Mouse (Mus musculus) forebrain, embryonic 15.5 days (tissue): ENCODE results near the gene Nbea. TPM values are rescaled to one million over a fixed set of nuclear protein-coding genes. Genes with fewer than 3 reads are reported as not detected.

Experiments
- ATAC-seq: fragments of 200-750 bp; cut with Nextera tagmentation; replicated peaks from 2 replicates; pipeline ENCODE4 v1.8.0; 2017; ENCODE audit warnings: mild to moderate bottlenecking, moderate TSS enrichment, moderate library complexity
- H3K27ac ChIP-seq: fragments of 300-500 bp; sonication (generic); replicated peaks from 2 replicates; pipeline ENCODE4 v1.5.1; 2015; ENCODE audit warnings: mild to moderate bottlenecking, inconsistent platforms
- H3K27me3 ChIP-seq: fragments of 300-500 bp; sonication (generic); 2 replicates; pipeline ENCODE4 v1.6.1; 2015; ENCODE audit warnings: inconsistent platforms
- H3K36me3 ChIP-seq: fragments of 300-500 bp; sonication (generic); 2 replicates; pipeline ENCODE4 v1.6.1; 2015; ENCODE audit warnings: mild to moderate bottlenecking, inconsistent platforms
- H3K4me1 ChIP-seq: fragments of 300-500 bp; sonication (generic); 2 replicates; pipeline ENCODE4 v1.6.1; 2015; ENCODE audit warnings: inconsistent platforms
- H3K4me2 ChIP-seq: fragments of 300-500 bp; sonication (generic); replicated peaks from 2 replicates; pipeline ENCODE4 v1.6.1; 2015; ENCODE audit warnings: mild to moderate bottlenecking, inconsistent platforms
- H3K4me3 ChIP-seq: fragments of 300-500 bp; sonication (generic); 2 replicates; pipeline ENCODE4 v1.5.1; 2015; ENCODE audit warnings: mild to moderate bottlenecking, inconsistent platforms
- H3K9ac ChIP-seq: fragments of 300-500 bp; sonication (generic); replicated peaks from 2 replicates; pipeline ENCODE4 v1.6.1; 2015; ENCODE audit warnings: mild to moderate bottlenecking, inconsistent platforms
- H3K9me3 ChIP-seq: fragments of 300-500 bp; sonication (generic); 2 replicates; pipeline ENCODE4 v1.6.1; 2016; ENCODE audit warnings: inconsistent platforms
- WGBS: fragments of 180-500 bp; shearing (Covaris S2); methylation state at CpG from one replicate; pipeline ENCODE4 v1.1.7; 2015; ENCODE audit warnings: mixed read lengths; 5-methylcytosine and 5-hydroxymethylcytosine counted together
- polyA plus RNA-seq: library from polyadenylated mRNA; unstranded; fragments of >200 nt; fragmentation: Nextera tagmentation; extraction: Ambion mirVana; gene quantifications from 2 replicates; pipeline ENCODE4 v1.2.1, GENCODE M21; 2015

Gene Nbea
- polyA plus RNA-seq, 1 experiment from 2014 or later = 59.7 TPM

GRCm38 (mm10) chr3:55887193-55887828 lies 296.2 kb downstream of the Nbea start:
- WGBS = 71% methylated on average over 10 of the region's 10 CpGs
- no peaks in the 10 kb centered on the region for H3K27me3 ChIP-seq
- H3K27ac ChIP-seq = no peak overlapping the region
- no peak for ATAC-seq
- no peak overlapping the region for H3K4me3 ChIP-seq
- no peaks in the 10 kb centered on the region for H3K4me1 ChIP-seq
- no peaks in the 10 kb centered on the region for H3K36me3 ChIP-seq
- no peak overlapping the region for H3K9ac ChIP-seq
- H3K9me3 ChIP-seq = no peaks in the 10 kb centered on the region
- no peak overlapping the region for H3K4me2 ChIP-seq

GRCm38 (mm10) chr3:55872944-55873924 lies 310.3 kb downstream of the Nbea start:
- Histone ChIP-seq H3K9ac (no peak overlapping the region), H3K4me1 (peaks cover 12% of the 10 kb centered on the region; the same call in 1 of the 2 replicates), H3K9me3 (no peaks in the 10 kb centered on the region), H3K4me2 (no peak overlapping the region), H3K27me3 (no peaks in the 10 kb centered on the region), H3K27ac (peak overlapping the region; percentile 63), H3K4me3 (no peak overlapping the region), H3K36me3 (peaks cover 5% of the 10 kb centered on the region; the same call in 1 of the 2 replicates)
- peak; percentile 95 for ATAC-seq
- whole genome bisulfite sequencing = 59% methylated on average over 5 of the region's 5 CpGs

- WGBS = 74% methylated on average over 7 of the region's 7 CpGs
- H3K4me2 ChIP-seq = no peak overlapping the region
- no peak for ATAC-seq
- no peak overlapping the region for H3K9ac ChIP-seq
- H3K27me3 ChIP-seq = no peaks in the 10 kb centered on the region
- H3K36me3 ChIP-seq = peaks cover 7% of the 10 kb centered on the region
- H3K4me3 ChIP-seq = no peak overlapping the region
- no peak overlapping the region for H3K27ac ChIP-seq
- H3K9me3 ChIP-seq = no peaks in the 10 kb centered on the region
- H3K4me1 ChIP-seq = 0 out of 2 replicates have a peak, but pooled peaks cover 4% of the 10 kb centered on the region
These were observed 331.0 kb downstream of the Nbea start for GRCm38 (mm10) chr3:55852488-55852887.

GRCm38 (mm10) chr3:55847115-55847514 lies 336.4 kb downstream of the Nbea start:
- no peak overlapping the region for H3K4me2 ChIP-seq
- WGBS = 82% methylated on average over 1 of the region's 1 CpGs
- H3K4me3 ChIP-seq = no peak overlapping the region
- ATAC-seq = no peak
- peaks cover 8% of the 10 kb centered on the region; the same call in 1 of the 2 replicates for H3K36me3 ChIP-seq
- H3K4me1 ChIP-seq = no peaks in the 10 kb centered on the region
- no peaks in the 10 kb centered on the region for H3K27me3 ChIP-seq
- H3K9me3 ChIP-seq = no peaks in the 10 kb centered on the region
- H3K27ac ChIP-seq = no peak overlapping the region
- H3K9ac ChIP-seq = no peak overlapping the region

GRCm38 (mm10) chr3:55837188-55837587 lies 346.3 kb downstream of the Nbea start:
- Histone ChIP-seq H3K4me2 (no peak overlapping the region), H3K9me3 (no peaks in the 10 kb centered on the region), H3K4me3 (no peak overlapping the region), H3K4me1 (no peaks in the 10 kb centered on the region), H3K36me3 (no peaks in the 10 kb centered on the region), H3K27me3 (no peaks in the 10 kb centered on the region), H3K27ac (no peak overlapping the region), H3K9ac (no peak overlapping the region)
- no peak for ATAC-seq
- WGBS = 90% methylated on average over 3 of the region's 3 CpGs

- no peak overlapping the region for H3K9ac ChIP-seq
- H3K27me3 ChIP-seq = no peaks in the 10 kb centered on the region
- no peaks in the 10 kb centered on the region for H3K36me3 ChIP-seq
- no peaks in the 10 kb centered on the region for H3K4me1 ChIP-seq
- H3K27ac ChIP-seq = no peak overlapping the region
- 67% methylated on average over 4 of the region's 4 CpGs for WGBS
- H3K4me2 ChIP-seq = no peak overlapping the region
- no peak for ATAC-seq
- H3K4me3 ChIP-seq = no peak overlapping the region
- no peaks in the 10 kb centered on the region for H3K9me3 ChIP-seq
These were observed 348.3 kb downstream of the Nbea start for GRCm38 (mm10) chr3:55835207-55835606.

- Histone ChIP-seq H3K36me3 (no peaks in the 10 kb centered on the region), H3K9me3 (no peaks in the 10 kb centered on the region), H3K4me3 (no peak overlapping the region), H3K27me3 (no peaks in the 10 kb centered on the region), H3K4me1 (no peaks in the 10 kb centered on the region), H3K27ac (no peak overlapping the region), H3K4me2 (no peak overlapping the region), H3K9ac (no peak overlapping the region)
- WGBS = 45% methylated on average over 5 of the region's 5 CpGs
- ATAC-seq = no peak
These were observed 353.3 kb downstream of the Nbea start for GRCm38 (mm10) chr3:55830226-55830625.

GRCm38 (mm10) chr3:55828481-55829256 lies 354.8 kb downstream of the Nbea start:
- H3K36me3 ChIP-seq = no peaks in the 10 kb centered on the region; the same call in 1 of the 2 replicates
- peaks cover 5% of the 10 kb centered on the region; the same call in 1 of the 2 replicates for H3K4me1 ChIP-seq
- H3K4me3 ChIP-seq = no peak overlapping the region
- H3K9ac ChIP-seq = no peak overlapping the region
- no peak for ATAC-seq
- H3K9me3 ChIP-seq = no peaks in the 10 kb centered on the region
- H3K4me2 ChIP-seq = no peak overlapping the region
- H3K27ac ChIP-seq = no peak overlapping the region
- WGBS = 62% methylated on average over 10 of the region's 10 CpGs
- H3K27me3 ChIP-seq = no peaks in the 10 kb centered on the region

- no peak for ATAC-seq
- Histone ChIP-seq H3K4me3 (no peak overlapping the region), H3K36me3 (no peaks in the 10 kb centered on the region; the same call in 1 of the 2 replicates), H3K9me3 (no peaks in the 10 kb centered on the region), H3K27ac (no peak overlapping the region; the same call in 1 of the 2 replicates), H3K27me3 (no peaks in the 10 kb centered on the region), H3K9ac (no peak overlapping the region), H3K4me1 (peaks cover 5% of the 10 kb centered on the region; the same call in 1 of the 2 replicates), H3K4me2 (no peak overlapping the region)
- 87% methylated on average over 3 of the region's 3 CpGs for WGBS
These were observed 358.6 kb downstream of the Nbea start for GRCm38 (mm10) chr3:55824864-55825263.

GRCm38 (mm10) chr3:55819598-55819997 lies 363.9 kb downstream of the Nbea start:
- no peak overlapping the region for H3K9ac ChIP-seq
- H3K9me3 ChIP-seq = no peaks in the 10 kb centered on the region
- peaks cover 2% of the 10 kb centered on the region; the same call in 1 of the 2 replicates for H3K4me1 ChIP-seq
- H3K36me3 ChIP-seq = peaks cover 11% of the 10 kb centered on the region; the same call in 1 of the 2 replicates
- no peaks in the 10 kb centered on the region for H3K27me3 ChIP-seq
- no peak overlapping the region for H3K4me3 ChIP-seq
- no peak for ATAC-seq
- no peak overlapping the region for H3K4me2 ChIP-seq
- no peak overlapping the region for H3K27ac ChIP-seq

- Histone ChIP-seq H3K4me3 (no peak overlapping the region), H3K4me2 (no peak overlapping the region), H3K27ac (no peak overlapping the region), H3K4me1 (no peaks in the 10 kb centered on the region), H3K36me3 (peaks cover 11% of the 10 kb centered on the region; the same call in 1 of the 2 replicates), H3K9ac (no peak overlapping the region), H3K9me3 (no peaks in the 10 kb centered on the region), H3K27me3 (no peaks in the 10 kb centered on the region)
- WGBS = 97% methylated on average over 2 of the region's 2 CpGs
- no peak for ATAC-seq
These were observed 365.4 kb downstream of the Nbea start for GRCm38 (mm10) chr3:55818082-55818481.
